Mouse (Mus musculus) CD4-positive, CD25-positive, alpha-beta regulatory T cell, adult 4 months (primary cell): ENCODE data around the gene Drd2. TPM values are rescaled to one million over a fixed set of nuclear protein-coding genes. Genes with fewer than 3 reads are reported as not detected.

Experiments
- ATAC-seq: one replicate; pipeline ENCODE4 v1.8.0; 2017
- polyA plus RNA-seq, 2 experiments: library from polyadenylated mRNA; unstranded; fragments of 100-300 nt; shearing (Covaris generic); gene quantifications; one replicate each; pipeline ENCODE4 v1.2.1; 2017

The Drd2 gene
- not detected for polyA plus RNA-seq

- ATAC-seq = no peak
Measured at GRCm38 (mm10) chr9:49340136-49341043, at the start of gene Drd2. Gene Drd2, plus strand, starts transcription at chr9:49340627.

GRCm38 (mm10) chr9:49295101-49295500 is 45.3 kb upstream of the Drd2 start:
- no peak for ATAC-seq

- ATAC-seq = no peak
Measured at GRCm38 (mm10) chr9:49307576-49307975, 32.9 kb upstream of the Drd2 start.

GRCm38 (mm10) chr9:49310821-49311220 is 29.6 kb upstream of the Drd2 start:
- no peak for ATAC-seq

- no peak for ATAC-seq
Measured at GRCm38 (mm10) chr9:49318638-49319037, 21.8 kb upstream of the Drd2 start.

DNA sequence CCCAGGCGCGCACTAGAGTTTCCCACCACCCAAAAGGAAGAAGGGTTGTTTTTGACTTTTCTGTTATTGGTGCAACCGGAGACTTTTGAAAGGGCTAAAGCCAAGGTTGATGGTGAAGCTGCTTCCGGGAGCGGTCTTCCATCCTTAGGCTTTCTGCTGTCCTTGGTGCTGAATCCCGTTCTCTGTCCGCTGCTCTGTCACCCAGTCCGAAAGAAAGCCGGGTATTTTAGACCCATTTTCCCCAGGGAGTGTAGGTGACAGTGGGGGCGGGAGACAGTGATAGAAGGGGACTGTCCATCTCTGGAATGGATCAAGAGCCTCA is 578 bp downstream of the Drd2 start:
- ATAC-seq = no peak

GRCm38 (mm10) chr9:49365763-49366162 is 25.3 kb downstream of the Drd2 start:
- no peak for ATAC-seq

GRCm38 (mm10) chr9:49373946-49374345 is 33.5 kb downstream of the Drd2 start:
- ATAC-seq = no peak

DNA sequence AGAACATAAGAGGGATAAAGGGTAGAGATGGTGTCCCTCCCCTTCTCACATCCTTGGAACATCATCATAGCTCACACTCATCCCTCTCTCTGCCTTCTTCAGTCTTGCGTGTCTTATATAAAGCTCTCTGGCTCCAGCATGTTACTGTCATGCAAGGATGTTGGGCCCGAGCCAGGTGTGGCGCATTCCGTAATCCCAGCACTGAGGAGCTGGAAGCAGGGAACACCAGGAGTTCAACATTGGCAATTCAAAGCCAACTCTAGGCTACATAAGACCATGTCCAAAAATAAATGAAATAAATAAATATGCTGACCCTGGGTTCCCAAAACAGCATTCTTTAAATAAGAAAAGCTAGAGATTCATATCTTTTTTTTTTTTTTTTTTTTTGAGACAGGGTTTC is 39.5 kb downstream of the Drd2 start:
- ATAC-seq = no peak

- ATAC-seq = no peak
Measured at GRCm38 (mm10) chr9:49384041-49384440, 43.6 kb downstream of the Drd2 start.

GRCm38 (mm10) chr9:49384855-49385254 is 44.4 kb downstream of the Drd2 start:
- no peak for ATAC-seq

- no peak for ATAC-seq
Measured at GRCm38 (mm10) chr9:49385301-49385700, 44.9 kb downstream of the Drd2 start.

DNA sequence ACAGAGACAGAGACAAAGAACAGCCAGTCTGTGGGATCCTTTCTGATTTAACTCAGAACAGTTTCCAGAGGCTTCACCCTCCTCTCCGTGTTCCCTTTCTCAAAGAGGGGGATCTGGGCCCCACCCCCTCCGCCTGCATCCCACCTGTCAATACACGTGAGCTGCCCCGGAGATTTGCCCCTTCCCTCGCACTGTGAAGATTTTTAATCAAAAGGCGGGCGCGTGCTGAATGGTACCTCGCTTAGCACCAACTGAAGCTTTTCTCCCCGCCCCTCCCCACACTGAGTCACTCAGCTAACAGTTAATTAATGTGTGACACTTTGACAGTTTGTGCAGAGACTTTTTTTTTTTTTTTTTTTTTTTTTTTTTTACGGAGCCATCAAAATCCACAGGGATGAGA is 45.7 kb downstream of the Drd2 start:
- no peak for ATAC-seq

- no peak for ATAC-seq
Measured at GRCm38 (mm10) chr9:49392242-49392641, 51.8 kb downstream of the Drd2 start.

DNA sequence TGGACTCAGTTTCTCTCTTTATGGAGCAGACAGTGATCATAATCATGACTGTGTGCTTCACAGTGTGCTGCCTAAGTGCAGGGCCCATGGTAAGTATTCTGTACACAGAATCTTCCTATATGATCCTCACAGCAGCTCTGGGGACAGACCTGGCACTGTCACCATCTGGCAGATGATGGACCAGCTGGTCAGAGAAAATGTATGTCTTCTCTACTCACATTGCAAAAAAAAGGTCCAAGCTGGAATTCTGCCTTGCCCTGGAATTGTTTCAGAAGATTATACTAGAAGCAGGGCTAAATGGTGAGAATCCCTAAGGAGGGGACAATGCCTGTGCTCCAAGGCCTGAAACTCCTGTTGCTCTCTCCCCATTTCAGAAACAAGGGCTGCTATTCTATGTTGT is 55.6 kb downstream of the Drd2 start:
- ATAC-seq = no peak

GRCm38 (mm10) chr9:49403711-49404110 is 63.3 kb downstream of the Drd2 start:
- ATAC-seq = no peak

- no peak for ATAC-seq
Measured at GRCm38 (mm10) chr9:49407028-49407427, 66.6 kb downstream of the Drd2 start.

DNA sequence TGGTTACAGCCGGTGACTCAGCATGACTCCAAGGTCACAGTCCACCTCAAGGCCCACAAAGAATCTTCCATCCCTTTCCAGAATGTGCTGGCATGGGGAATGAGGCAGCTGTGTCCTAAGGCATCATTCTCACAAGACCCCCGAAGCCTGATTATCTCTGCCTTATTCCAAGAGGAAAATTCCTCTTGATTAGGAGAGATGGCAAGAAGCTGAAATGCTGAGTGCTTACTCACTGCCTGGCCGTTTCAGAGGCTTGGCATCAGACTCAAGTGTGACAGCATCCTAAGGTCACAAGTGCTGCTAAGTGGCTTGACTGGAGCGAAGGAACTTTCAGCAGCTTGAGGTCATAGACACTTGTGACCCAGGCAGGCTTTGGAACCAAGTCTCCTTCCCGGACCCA is 70.2 kb downstream of the Drd2 start:
- no peak for ATAC-seq

DNA sequence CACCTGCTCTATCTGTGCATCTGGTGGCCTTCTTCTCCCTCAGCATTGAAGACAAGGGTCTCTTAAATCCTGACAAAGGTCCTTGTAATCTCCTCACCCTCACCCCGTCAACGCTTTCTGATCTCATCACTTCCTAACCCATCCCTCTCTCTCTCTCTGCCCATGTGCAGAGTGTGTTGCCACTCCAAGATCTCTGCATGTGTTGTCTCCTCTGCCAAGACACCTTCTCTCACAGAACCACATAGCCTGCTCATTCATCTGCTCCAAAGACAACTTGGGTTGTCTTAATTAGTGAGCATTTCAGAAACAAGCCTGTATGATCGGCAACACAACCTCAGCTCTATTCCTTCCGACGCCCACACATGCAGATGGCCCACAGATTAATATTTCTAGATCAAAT is 83.4 kb downstream of the Drd2 start:
- no peak for ATAC-seq

- no peak for ATAC-seq
Measured at GRCm38 (mm10) chr9:49425585-49425984, 85.2 kb downstream of the Drd2 start.

GRCm38 (mm10) chr9:49426921-49427320 is 86.5 kb downstream of the Drd2 start, which contains the start of gene Ankk1:
Gene Ankk1, minus strand, starts transcription at chr9:49427021.
- ATAC-seq = no peak

- no peak for ATAC-seq
Measured at GRCm38 (mm10) chr9:49427478-49427877, 87.1 kb downstream of the Drd2 start.

GRCm38 (mm10) chr9:49442621-49443020 is 102.2 kb downstream of the Drd2 start:
- no peak for ATAC-seq

- no peak for ATAC-seq
Measured at GRCm38 (mm10) chr9:49450491-49450890, 110.1 kb downstream of the Drd2 start.

DNA sequence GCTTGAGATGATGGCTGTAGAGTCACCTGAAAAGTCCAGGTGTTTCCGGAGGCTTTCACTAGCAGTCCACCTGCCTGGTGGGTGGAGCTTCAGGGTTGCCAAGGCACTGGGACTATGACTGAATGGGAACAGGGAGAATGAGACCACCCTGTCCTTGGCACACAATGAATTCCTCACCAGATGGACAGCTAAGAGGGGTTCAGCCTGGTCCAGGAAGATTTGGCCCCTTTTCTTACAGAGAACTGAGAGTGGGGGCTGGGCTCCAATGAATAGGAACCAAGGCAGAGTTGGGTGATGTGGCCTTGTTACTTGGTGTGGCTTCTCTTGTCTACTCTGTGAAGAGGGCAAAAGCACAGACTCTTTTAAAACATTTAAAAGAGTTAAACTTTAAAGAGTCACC is 112.0 kb downstream of the Drd2 start:
- ATAC-seq = no peak
